Mouse (Mus musculus): ENCODE results near the gene Wdfy1. TPM values are rescaled to one million over a fixed set of nuclear protein-coding genes. Genes with fewer than 3 reads are reported as not detected.

Gene Wdfy1
- polyA plus RNA-seq, 1 experiment = 400 TPM

GRCm38 (mm10) chr1:79768231-79768630, 7.7 kb downstream of the Wdfy1 start:
- Histone ChIP-seq H3K4me3 (ENCODE audit: control insufficient read depth, low read depth, low read length) (no peak overlapping the region), H3K4me1 (ENCODE audit: control insufficient read depth, insufficient read depth, low read length) (no peaks in the 10 kb centered on the region), H3K36me3 (ENCODE audit: control insufficient read depth, insufficient read depth, low read length) (no peaks in the 10 kb centered on the region), H3K27me3 (ENCODE audit: control insufficient read depth, insufficient read depth, low read length) (no peaks in the 10 kb centered on the region), H3K27ac (ENCODE audit: control insufficient read depth, insufficient read depth, low read depth, low read length) (no peak overlapping the region)
- TF ChIP-seq CTCF (IDR thresholded peaks at IDR 0.05; ENCODE audit: control insufficient read depth, insufficient read depth, insufficient replicate concordance, low read depth, low read length) = no peak
- no peak for TF ChIP-seq POLR2A (IDR thresholded peaks at IDR 0.05; ENCODE audit: control insufficient read depth, low read depth, low read length)

GRCm38 (mm10) chr1:79764483-79764882, 11.5 kb downstream of the Wdfy1 start:
- TF ChIP-seq CTCF (IDR thresholded peaks at IDR 0.05; ENCODE audit: control insufficient read depth, insufficient read depth, insufficient replicate concordance, low read depth, low read length) (no peak), POLR2A (IDR thresholded peaks at IDR 0.05; ENCODE audit: control insufficient read depth, low read depth, low read length) (no peak)
- Histone ChIP-seq H3K4me3 (ENCODE audit: control insufficient read depth, low read depth, low read length) (no peak overlapping the region), H3K36me3 (ENCODE audit: control insufficient read depth, insufficient read depth, low read length) (no peaks in the 10 kb centered on the region), H3K4me1 (ENCODE audit: control insufficient read depth, insufficient read depth, low read length) (peaks cover 10% of the 10 kb centered on the region), H3K27me3 (ENCODE audit: control insufficient read depth, insufficient read depth, low read length) (no peaks in the 10 kb centered on the region), H3K27ac (ENCODE audit: control insufficient read depth, insufficient read depth, low read depth, low read length) (no peak overlapping the region)

GRCm38 (mm10) chr1:79764031-79764430, 11.9 kb downstream of the Wdfy1 start:
- no peaks in the 10 kb centered on the region for H3K36me3 ChIP-seq (ENCODE audit: control insufficient read depth, insufficient read depth, low read length)
- TF ChIP-seq CTCF (IDR thresholded peaks at IDR 0.05; ENCODE audit: control insufficient read depth, insufficient read depth, insufficient replicate concordance, low read depth, low read length) (no peak), POLR2A (IDR thresholded peaks at IDR 0.05; ENCODE audit: control insufficient read depth, low read depth, low read length) (no peak)
- no peak overlapping the region for H3K27ac ChIP-seq (ENCODE audit: control insufficient read depth, insufficient read depth, low read depth, low read length)
- no peak overlapping the region for H3K4me3 ChIP-seq (ENCODE audit: control insufficient read depth, low read depth, low read length)
- H3K4me1 ChIP-seq (ENCODE audit: control insufficient read depth, insufficient read depth, low read length) = peaks cover 10% of the 10 kb centered on the region
- H3K27me3 ChIP-seq (ENCODE audit: control insufficient read depth, insufficient read depth, low read length) = no peaks in the 10 kb centered on the region

GRCm38 (mm10) chr1:79762282-79763250, 13.4 kb downstream of the Wdfy1 start:
- Histone ChIP-seq H3K4me3 (ENCODE audit: control insufficient read depth, low read depth, low read length) (0 out of 2 replicates have a peak overlapping the region, but pooled peaks have one; percentile 18), H3K36me3 (ENCODE audit: control insufficient read depth, insufficient read depth, low read length) (no peaks in the 10 kb centered on the region), H3K27ac (ENCODE audit: control insufficient read depth, insufficient read depth, low read depth, low read length) (no peak overlapping the region), H3K4me1 (ENCODE audit: control insufficient read depth, insufficient read depth, low read length) (peaks cover 10% of the 10 kb centered on the region), H3K27me3 (ENCODE audit: control insufficient read depth, insufficient read depth, low read length) (no peaks in the 10 kb centered on the region)
- TF ChIP-seq CTCF (IDR thresholded peaks at IDR 0.05; ENCODE audit: control insufficient read depth, insufficient read depth, insufficient replicate concordance, low read depth, low read length) (no peak), POLR2A (IDR thresholded peaks at IDR 0.05; ENCODE audit: control insufficient read depth, low read depth, low read length) (no peak)

- TF ChIP-seq CTCF (IDR thresholded peaks at IDR 0.05; ENCODE audit: control insufficient read depth, insufficient read depth, insufficient replicate concordance, low read depth, low read length) (no peak), POLR2A (IDR thresholded peaks at IDR 0.05; ENCODE audit: control insufficient read depth, low read depth, low read length) (no peak)
These were observed 14.0 kb downstream of the Wdfy1 start for GRCm38 (mm10) chr1:79761917-79762271.

DNA sequence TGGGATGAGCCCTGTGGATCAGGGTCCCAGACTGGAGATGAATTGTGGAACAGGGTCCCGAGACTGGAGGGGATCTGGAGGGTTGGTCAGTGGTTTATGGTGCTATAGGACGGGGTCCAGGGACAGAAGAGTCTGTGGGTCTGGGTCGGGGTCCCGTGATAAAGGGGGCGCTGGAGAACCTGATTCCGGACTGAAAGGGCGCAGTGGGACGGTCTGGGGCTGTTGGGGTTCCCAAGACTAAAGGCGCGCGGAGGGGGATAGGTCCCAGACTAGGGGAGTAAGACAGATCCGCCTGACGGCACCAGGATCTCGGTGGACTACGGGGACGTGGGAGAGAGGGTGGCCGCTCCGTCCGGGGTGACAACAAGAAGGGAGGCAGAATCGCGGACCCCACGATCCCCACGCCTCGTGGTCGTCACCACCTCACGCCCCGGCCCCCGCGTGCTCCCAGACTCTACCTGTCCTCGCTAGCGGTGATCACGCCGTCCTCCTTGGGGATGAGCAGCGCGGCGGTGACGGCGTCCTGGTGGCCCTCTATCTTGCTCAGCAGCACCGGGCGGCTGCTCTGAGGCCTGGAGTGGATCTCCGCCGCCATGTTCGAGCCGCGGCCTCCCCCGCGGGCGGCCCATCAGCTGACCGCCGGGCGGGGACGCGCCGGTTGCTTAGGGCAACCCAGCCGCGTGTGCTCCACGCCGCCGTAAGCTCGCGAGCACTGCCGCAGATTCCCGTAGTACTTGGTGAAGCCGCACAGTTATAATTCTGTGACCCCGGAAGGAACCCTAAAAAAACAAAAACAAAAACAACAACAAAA, 14.6 kb downstream of the Wdfy1 start:
- H3K4me3 ChIP-seq (ENCODE audit: control insufficient read depth, low read depth, low read length) = peak overlapping the region; percentile 87
- H3K4me1 ChIP-seq (ENCODE audit: control insufficient read depth, insufficient read depth, low read length) = peaks cover 10% of the 10 kb centered on the region
- H3K36me3 ChIP-seq (ENCODE audit: control insufficient read depth, insufficient read depth, low read length) = no peaks in the 10 kb centered on the region
- H3K27me3 ChIP-seq (ENCODE audit: control insufficient read depth, insufficient read depth, low read length) = no peaks in the 10 kb centered on the region
- TF ChIP-seq CTCF (IDR thresholded peaks at IDR 0.05; ENCODE audit: control insufficient read depth, insufficient read depth, insufficient replicate concordance, low read depth, low read length) = no peak
- TF ChIP-seq POLR2A (IDR thresholded peaks at IDR 0.05; ENCODE audit: control insufficient read depth, low read depth, low read length) = peak; percentile 92
- peak overlapping the region; percentile 61 for H3K27ac ChIP-seq (ENCODE audit: control insufficient read depth, insufficient read depth, low read depth, low read length)

More at GRCm38 (mm10) chr1:79761917-79762271, 14.0 kb downstream of the Wdfy1 start:
- Histone ChIP-seq H3K27ac (ENCODE audit: control insufficient read depth, insufficient read depth, low read depth, low read length) (no peak overlapping the region), H3K36me3 (ENCODE audit: control insufficient read depth, insufficient read depth, low read length) (no peaks in the 10 kb centered on the region), H3K27me3 (ENCODE audit: control insufficient read depth, insufficient read depth, low read length) (no peaks in the 10 kb centered on the region), H3K4me1 (ENCODE audit: control insufficient read depth, insufficient read depth, low read length) (peaks cover 10% of the 10 kb centered on the region), H3K4me3 (ENCODE audit: control insufficient read depth, low read depth, low read length) (peak overlapping the region; percentile 87)

DNA sequence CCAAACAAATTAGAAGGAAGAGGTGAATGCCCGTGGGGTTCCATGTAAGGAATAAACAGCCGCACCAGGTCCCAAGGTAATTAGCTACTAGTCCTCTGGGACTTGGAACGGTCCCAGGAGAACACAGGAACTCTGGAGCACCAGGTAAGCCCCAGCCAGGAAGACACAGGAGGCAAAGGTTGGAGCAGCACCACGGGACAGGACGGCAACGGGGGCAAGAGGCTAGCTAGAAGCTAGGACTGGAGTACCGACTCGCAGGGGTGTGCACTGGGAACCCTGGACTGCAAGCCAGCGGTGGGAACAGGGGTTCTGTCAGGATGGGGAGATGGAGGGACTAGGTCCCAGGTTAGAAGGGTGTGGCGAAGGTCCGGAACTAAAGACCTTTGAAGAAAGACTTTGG, 15.3 kb downstream of the Wdfy1 start:
- no peaks in the 10 kb centered on the region for H3K27me3 ChIP-seq (ENCODE audit: control insufficient read depth, insufficient read depth, low read length)
- peaks cover 10% of the 10 kb centered on the region for H3K4me1 ChIP-seq (ENCODE audit: control insufficient read depth, insufficient read depth, low read length)
- H3K36me3 ChIP-seq (ENCODE audit: control insufficient read depth, insufficient read depth, low read length) = no peaks in the 10 kb centered on the region
- peak overlapping the region; percentile 61; the same call in 1 of the 2 replicates for H3K27ac ChIP-seq (ENCODE audit: control insufficient read depth, insufficient read depth, low read depth, low read length)
- peak overlapping the region; percentile 87 for H3K4me3 ChIP-seq (ENCODE audit: control insufficient read depth, low read depth, low read length)
- no peak for TF ChIP-seq CTCF (IDR thresholded peaks at IDR 0.05; ENCODE audit: control insufficient read depth, insufficient read depth, insufficient replicate concordance, low read depth, low read length)
- no peak for TF ChIP-seq POLR2A (IDR thresholded peaks at IDR 0.05; ENCODE audit: control insufficient read depth, low read depth, low read length)
